Mouse (Mus musculus) adrenal gland, adult 2 months (tissue): ENCODE measurements at regions not wholly inside any gene's neighbourhood (a gene's known extent, or its start where the extent isn't known, plus 50 kb on each side); places are given as distances from the start of the nearest gene placed in this dataset.
A peak's percentile ranks its signal among the peaks of the same experiment; 100 is the strongest.

Experiments
- DNase-seq: peaks from one replicate; pipeline ENCODE4 v3.0.0; 2021

GRCm38 (mm10) chr3:9200156-9200555 lies 409.7 kb downstream of the Zfp704 start:
- DNase-seq: peak; percentile 63

GRCm38 (mm10) chr3:9198652-9199332 lies 411.1 kb downstream of the Zfp704 start:
- no peak for DNase-seq

- DNase-seq: no peak
Observed at GRCm38 (mm10) chr3:9195781-9196180, 414.1 kb downstream of the Zfp704 start.

GRCm38 (mm10) chr3:9189366-9190287 lies 420.3 kb downstream of the Zfp704 start:
- peak; percentile 71 for DNase-seq

- no peak for DNase-seq
Observed at GRCm38 (mm10) chr3:9186364-9187120, 423.3 kb downstream of the Zfp704 start.

- no peak for DNase-seq
Observed at GRCm38 (mm10) chr3:9181576-9181975, 428.3 kb downstream of the Zfp704 start.

- DNase-seq: no peak
Observed at GRCm38 (mm10) chr3:9179641-9180040, 430.2 kb downstream of the Zfp704 start.

- no peak for DNase-seq
Observed at GRCm38 (mm10) chr3:9174517-9174832, 435.4 kb downstream of the Zfp704 start.

- DNase-seq: peak; percentile 72
Observed at GRCm38 (mm10) chr3:9173643-9174516, 436.0 kb downstream of the Zfp704 start.

GRCm38 (mm10) chr3:9171970-9172369 lies 437.9 kb downstream of the Zfp704 start:
- DNase-seq: no peak

- DNase-seq: no peak
Observed at GRCm38 (mm10) chr3:9168955-9169354, 440.9 kb downstream of the Zfp704 start.

GRCm38 (mm10) chr3:9159073-9159472 lies 450.8 kb downstream of the Zfp704 start:
- no peak for DNase-seq

- DNase-seq: no peak
Observed at GRCm38 (mm10) chr3:9154172-9154571, 455.7 kb downstream of the Zfp704 start.

- peak; percentile 31 for DNase-seq
Observed at GRCm38 (mm10) chr3:9153690-9154089, 456.2 kb downstream of the Zfp704 start.

- DNase-seq: no peak
Observed at GRCm38 (mm10) chr3:9152256-9152655, 457.6 kb downstream of the Zfp704 start.

- no peak for DNase-seq
Observed at GRCm38 (mm10) chr3:9151590-9151989, 458.3 kb downstream of the Zfp704 start.

- no peak for DNase-seq
Observed at GRCm38 (mm10) chr3:9148605-9149004, 461.3 kb downstream of the Zfp704 start.

GRCm38 (mm10) chr3:9146481-9146880 lies 463.4 kb downstream of the Zfp704 start:
- no peak for DNase-seq

- peak; percentile 28 for DNase-seq
Observed at GRCm38 (mm10) chr3:9145612-9146011, 464.3 kb downstream of the Zfp704 start.

GRCm38 (mm10) chr3:9141836-9142235 lies 468.0 kb downstream of the Zfp704 start:
- DNase-seq: no peak

- no peak for DNase-seq
Observed at GRCm38 (mm10) chr3:9137131-9137874, 472.6 kb downstream of the Zfp704 start.
